Comparison of ENCODE assay signal across 9 mouse cellular contexts in genomic region chr7:142119632-142120031, GRCm38 (mm10). TPM values are rescaled to one million over a fixed set of nuclear protein-coding genes. Genes with fewer than 3 reads are reported as not detected.
DNase-seq lines count a peak whose midpoint lies in the region; ATAC-seq and TF ChIP-seq lines count a peak whose summit lies in the region.
"Had no signal": no experiment of that assay in that cellular context is flagged by ENCODE, and none has a peak within 500 bp of the region (broad histone marks: within the 10 kb centered on the region; RNA-seq: fewer than 3 reads in every experiment).

No protein-coding gene starts in this region.

- WGBS in liver, embryonic 14.5 days (ENCODE audit: insufficient replicate concordance): 12% methylated on average over 5 of the region's 5 CpGs
- WGBS in heart, embryonic 11.5 days (ENCODE audit: insufficient replicate concordance): 17% methylated on average over 5 of the region's 5 CpGs

- no peak overlapping the region for H3K4me3 ChIP-seq in liver, embryonic 14.5 days (ENCODE audit: insufficient read depth in 1 of 2, low read depth in 2 of 2, low read length in 2 of 2)
- no peak overlapping the region for H3K4me3 ChIP-seq in heart, embryonic 11.5 days (ENCODE audit: low read depth, low read length)

- TF ChIP-seq CTCF in liver, embryonic 14.5 days (IDR thresholded peaks at IDR 0.05; ENCODE audit: low read depth): peak; percentile 75

- H3K4me2 ChIP-seq in liver, embryonic 14.5 days (ENCODE audit: low read depth): no peak overlapping the region
- H3K4me2 ChIP-seq in heart, embryonic 11.5 days: no peak overlapping the region

- intact Hi-C loops in left cerebral cortex, postnatal 4 days (cut with DNase I): no loop called here

- peak; percentile 14 to 24 for DNase-seq in adrenal gland, adult 18-20 months (ENCODE audit: low spot score in 2 of 2)
- no peak for DNase-seq in adrenal gland, postnatal 4 days (ENCODE audit: low spot score in 2 of 2)
- peak; percentile 26 for DNase-seq in left cerebral cortex, postnatal 4 days
- no peak for DNase-seq in left cerebral cortex, adult 8-10 months (ENCODE audit: low spot score in 2 of 2)
- DNase-seq in adrenal gland, postnatal 36 days: peak; percentile 12 to 28
- DNase-seq in liver, embryonic 14.5 days (ENCODE audit: low read depth in 3 of 3, low spot score in 3 of 3): no peak
- DNase-seq in neural tube, embryonic 10.5 days (ENCODE audit: extremely low spot score, low spot score): no peak

- H3K4me1 ChIP-seq in liver, embryonic 14.5 days (replicated peaks; ENCODE audit: control insufficient read depth in 2 of 2, insufficient read depth in 2 of 2, low read length in 1 of 2): no peaks in the 10 kb centered on the region
- no peaks in the 10 kb centered on the region for H3K4me1 ChIP-seq in heart, embryonic 11.5 days (ENCODE audit: control insufficient read depth, insufficient read depth, low read length)

- no peak overlapping the region for H3K27ac ChIP-seq in liver, embryonic 14.5 days
- H3K27ac ChIP-seq in heart, embryonic 11.5 days (ENCODE audit: low read depth, low read length): no peak overlapping the region

- no peak for ATAC-seq in liver, embryonic 14.5 days (ENCODE audit: insufficient read depth)
- ATAC-seq in heart, embryonic 11.5 days (replicated peaks; ENCODE audit: insufficient number of reproducible peaks, low FRiP score, low TSS enrichment): no peak

- no peak for TF ChIP-seq EP300 in liver, embryonic 14.5 days (IDR thresholded peaks at IDR 0.05; ENCODE audit: low read depth)

- no peaks in the 10 kb centered on the region for H3K9me3 ChIP-seq in liver, embryonic 14.5 days (ENCODE audit: control insufficient read depth, low read length)
- H3K9me3 ChIP-seq in heart, embryonic 11.5 days (replicated peaks; ENCODE audit: control insufficient read depth, low read length): no peaks in the 10 kb centered on the region

- H3K36me3 ChIP-seq in liver, embryonic 14.5 days (replicated peaks; ENCODE audit: control insufficient read depth, insufficient read depth, low read depth): no peaks in the 10 kb centered on the region
- no peaks in the 10 kb centered on the region for H3K36me3 ChIP-seq in heart, embryonic 11.5 days (ENCODE audit: control insufficient read depth, insufficient read depth, low read length)

- no peak overlapping the region for H3K9ac ChIP-seq in liver, embryonic 14.5 days (replicated peaks)
- no peak overlapping the region for H3K9ac ChIP-seq in heart, embryonic 11.5 days (ENCODE audit: low read depth, low read length)

- H3K27me3 ChIP-seq in liver, embryonic 14.5 days (ENCODE audit: control insufficient read depth, insufficient read depth, low read length): no peaks in the 10 kb centered on the region
- no peaks in the 10 kb centered on the region for H3K27me3 ChIP-seq in heart, embryonic 11.5 days (ENCODE audit: control insufficient read depth, insufficient read depth, low read length)

RNA-seq across cellular contexts. Expression of gene Gm45618, which starts 0.9 kb away (rescaled TPM):
- total RNA-seq in adrenal gland, adult 18-20 months (2021): not detected
- total RNA-seq in adrenal gland, postnatal 4 days (2021): not detected
- total RNA-seq in left cerebral cortex, postnatal 4 days (2021): not detected
- total RNA-seq in left cerebral cortex, adult 8-10 months (2022): not detected
- total RNA-seq in adrenal gland, postnatal 36 days (2021): not detected
- not detected in 2 replicates for polyA plus RNA-seq in liver, embryonic 14.5 days (2012; rRNA removed)
- polyA plus RNA-seq in liver, embryonic 14.5 days (2014; fragmentation: Nextera tagmentation; extraction: Ambion mirVana): not detected in 2 replicates
- not detected in 2 replicates for polyA plus RNA-seq in heart, embryonic 11.5 days (2014; fragmentation: Nextera tagmentation; extraction: Ambion mirVana)
- total RNA-seq: left cerebral cortex, postnatal 14 days had no signal

RNA-seq across cellular contexts. Expression of gene Gm39115, which starts 16.2 kb away (rescaled TPM):
- total RNA-seq in adrenal gland, adult 18-20 months (2021): not detected
- not detected for total RNA-seq in adrenal gland, postnatal 4 days (2021)
- total RNA-seq in left cerebral cortex, postnatal 4 days (2021): not detected
- total RNA-seq in left cerebral cortex, adult 8-10 months (2022): not detected
- total RNA-seq in adrenal gland, postnatal 36 days (2021): not detected
- not detected in 2 replicates for polyA plus RNA-seq in liver, embryonic 14.5 days (2012; rRNA removed)
- not detected in 2 replicates for polyA plus RNA-seq in liver, embryonic 14.5 days (2014; fragmentation: Nextera tagmentation; extraction: Ambion mirVana)
- not detected in 2 replicates for polyA plus RNA-seq in heart, embryonic 11.5 days (2014; fragmentation: Nextera tagmentation; extraction: Ambion mirVana)
- total RNA-seq: left cerebral cortex, postnatal 14 days had no signal

RNA-seq across cellular contexts. Expression of gene Dusp8, which starts 24.0 kb away (rescaled TPM):
- 10 to 100 TPM in 1 of 2 experiments, 1 to 10 TPM in 1; 8.9 to 23.6 TPM for total RNA-seq in adrenal gland, adult 18-20 months (2021)
- total RNA-seq in adrenal gland, postnatal 4 days (2021): 1 to 10 TPM; 9.2 to 9.3 TPM
- total RNA-seq in left cerebral cortex, postnatal 4 days (2021): 100 to 1,000 TPM; 142 to 154 TPM
- 100 to 1,000 TPM; 127 to 151 (median 133) TPM for total RNA-seq in left cerebral cortex, adult 8-10 months (2022)
- 10 to 100 TPM in 1 of 2 experiments, 1 to 10 TPM in 1; 7.4 to 28.9 TPM for total RNA-seq in adrenal gland, postnatal 36 days (2021)
- 2.5 TPM in 2 replicates for polyA plus RNA-seq in liver, embryonic 14.5 days (2012; rRNA removed)
- 3.8 and 4.2 TPM in 2 replicates for polyA plus RNA-seq in liver, embryonic 14.5 days (2014; fragmentation: Nextera tagmentation; extraction: Ambion mirVana)
- polyA plus RNA-seq in heart, embryonic 11.5 days (2014; fragmentation: Nextera tagmentation; extraction: Ambion mirVana): 9.6 and 10.1 TPM in 2 replicates

RNA-seq across cellular contexts. Expression of gene Gm45337, which starts 24.8 kb away (rescaled TPM):
- not detected for total RNA-seq in adrenal gland, adult 18-20 months (2021)
- total RNA-seq in adrenal gland, postnatal 4 days (2021): not detected
- total RNA-seq in left cerebral cortex, postnatal 4 days (2021): not detected
- not detected for total RNA-seq in left cerebral cortex, adult 8-10 months (2022)
- not detected for total RNA-seq in adrenal gland, postnatal 36 days (2021)
- polyA plus RNA-seq in liver, embryonic 14.5 days (2012; rRNA removed): not detected in 2 replicates
- not detected in 2 replicates for polyA plus RNA-seq in liver, embryonic 14.5 days (2014; fragmentation: Nextera tagmentation; extraction: Ambion mirVana)
- not detected in 2 replicates for polyA plus RNA-seq in heart, embryonic 11.5 days (2014; fragmentation: Nextera tagmentation; extraction: Ambion mirVana)
- total RNA-seq: left cerebral cortex, postnatal 14 days had no signal

RNA-seq across cellular contexts. Expression of gene Gm29735, which starts 37.3 kb away (rescaled TPM):
- total RNA-seq in adrenal gland, adult 18-20 months (2021): not detected
- not detected for total RNA-seq in adrenal gland, postnatal 4 days (2021)
- not detected for total RNA-seq in left cerebral cortex, postnatal 4 days (2021)
- total RNA-seq in left cerebral cortex, adult 8-10 months (2022): not detected
- not detected for total RNA-seq in adrenal gland, postnatal 36 days (2021)
- polyA plus RNA-seq in liver, embryonic 14.5 days (2012; rRNA removed): not detected in 2 replicates
- not detected in 2 replicates for polyA plus RNA-seq in liver, embryonic 14.5 days (2014; fragmentation: Nextera tagmentation; extraction: Ambion mirVana)
- not detected in 2 replicates for polyA plus RNA-seq in heart, embryonic 11.5 days (2014; fragmentation: Nextera tagmentation; extraction: Ambion mirVana)
- total RNA-seq: left cerebral cortex, postnatal 14 days had no signal

Comparison
In these comparisons a context has a peak if more than half of its experiments do, and no peak if none do; other contexts are left out.
1. DNase-seq: peak in adrenal gland, adult 18-20 months (2 of 2), left cerebral cortex, postnatal 4 days (single experiment) and adrenal gland, postnatal 36 days (2 of 2); none in adrenal gland, postnatal 4 days (0 of 2), left cerebral cortex, adult 8-10 months (0 of 2), liver, embryonic 14.5 days (0 of 3) and neural tube, embryonic 10.5 days (single experiment).
2. RNA of gene Dusp8, which starts 24.0 kb away (total RNA-seq): 142 to 154 TPM in left cerebral cortex, postnatal 4 days and 127 to 151 TPM in left cerebral cortex, adult 8-10 months; 7.4 to 28.9 TPM in adrenal gland, postnatal 36 days, 8.9 to 23.6 TPM in adrenal gland, adult 18-20 months and 9.2 to 9.3 TPM in adrenal gland, postnatal 4 days; every median in the first group is over 4 times any median in the second.